Mouse (Mus musculus) left cerebral cortex, adult 8-10 months (tissue): ENCODE data around the gene Lnx2. TPM values are rescaled to one million over a fixed set of nuclear protein-coding genes. Genes with fewer than 3 reads are reported as not detected.

ENCODE experiments used
- DNase-seq, 2 experiments: peaks; one replicate each; pipeline ENCODE4 v3.0.0; 2022; ENCODE audit warnings: low spot score in 2 of 2
- total RNA-seq, 4 experiments: library from RNA; stranded (reverse); gene quantifications; 2 replicates each; pipeline ENCODE4 v1.2.4; 2022

Lnx2 gene
- total RNA-seq, 4 experiments from 2014 or later: 4.8 to 6.4 (median 5.6) TPM

DNA sequence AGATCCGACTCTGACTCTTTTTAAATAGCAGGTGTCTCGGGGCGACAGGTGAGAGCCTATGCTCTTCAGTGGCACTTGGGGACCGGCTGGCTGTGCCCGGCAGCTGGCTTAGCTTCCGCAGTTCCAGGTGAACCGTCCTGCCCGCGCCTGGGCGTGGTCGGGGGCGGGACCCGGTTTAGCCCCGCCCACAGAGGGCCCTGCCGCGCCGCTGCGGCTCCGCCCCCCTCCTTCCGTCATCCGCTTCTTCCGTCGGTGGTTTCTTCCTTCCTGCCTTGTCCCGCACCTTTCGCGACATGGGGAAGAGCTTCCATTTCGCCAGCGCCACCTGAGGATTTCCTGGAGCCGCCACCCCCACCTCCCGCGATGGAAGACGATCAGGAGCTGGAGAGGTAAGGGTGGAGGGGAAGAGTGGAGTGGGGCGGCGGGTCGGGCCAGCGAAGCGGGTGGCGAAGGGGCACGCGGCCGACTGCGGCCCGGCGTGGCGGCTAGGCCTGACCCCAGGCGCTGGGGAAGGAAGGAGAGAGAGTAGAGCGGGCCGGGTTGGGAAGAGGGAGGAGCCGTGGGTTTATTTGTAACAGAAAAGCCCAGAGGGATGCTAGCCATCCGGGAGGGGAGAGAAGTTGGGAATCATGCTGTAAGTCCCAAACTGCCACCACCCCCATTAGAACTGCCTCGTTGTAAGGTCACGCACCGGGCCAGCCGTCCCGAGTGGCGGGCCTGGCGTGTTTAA is 1.1 kb upstream of the Lnx2 start:
- peak; percentile 73 to 87 for DNase-seq

- no peak for DNase-seq
Observed at GRCm38 (mm10) chr5:147076799-147077165, 396 bp upstream of the Lnx2 start, which contains the start of gene Polr1d. TSS of gene Polr1d (plus strand) at chr5:147077050.

DNA sequence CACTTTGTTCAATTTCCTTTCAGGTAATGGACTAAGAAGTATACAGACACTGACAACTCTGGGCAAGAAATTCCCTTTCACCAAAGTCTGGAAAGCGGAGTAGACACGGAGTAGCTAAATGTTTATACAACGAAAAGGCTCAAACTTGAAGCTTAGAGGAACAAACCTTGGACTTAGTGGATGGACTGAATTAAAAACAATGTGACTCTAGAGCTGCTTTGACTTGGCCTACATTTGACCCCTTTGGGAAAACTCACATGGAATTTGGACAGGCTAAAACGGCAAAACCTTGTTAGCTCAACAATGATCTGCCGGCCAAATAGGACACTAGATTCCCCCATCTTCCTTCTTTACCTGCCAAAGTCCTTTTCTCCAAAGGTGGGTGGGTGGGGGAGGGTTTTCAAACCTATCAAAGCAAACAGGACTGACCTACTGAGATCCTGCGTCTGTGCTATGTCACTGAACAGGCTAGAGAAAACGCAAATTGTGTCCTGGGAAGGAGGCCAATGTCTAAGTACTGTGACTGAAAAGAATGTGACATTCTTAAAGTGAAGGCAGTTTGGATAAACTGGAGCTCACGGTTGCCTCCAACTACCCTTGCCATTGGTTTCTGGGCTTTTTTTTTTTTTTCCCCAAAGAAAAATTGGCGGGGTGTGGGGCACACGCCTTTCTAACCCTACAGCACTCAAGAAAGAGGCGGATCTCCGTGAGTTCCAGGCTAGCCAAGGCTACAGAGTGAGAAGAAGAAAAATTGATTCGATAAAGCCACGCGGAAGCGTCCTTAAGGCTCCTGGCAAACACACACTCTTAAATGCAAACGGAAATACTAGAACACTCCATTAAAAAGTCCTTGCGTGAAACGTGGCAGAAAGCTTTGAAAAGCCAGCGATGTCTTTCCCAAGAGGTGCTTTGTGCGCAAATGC is 1.0 kb downstream of the Lnx2 start:
- DNase-seq: no peak

DNA sequence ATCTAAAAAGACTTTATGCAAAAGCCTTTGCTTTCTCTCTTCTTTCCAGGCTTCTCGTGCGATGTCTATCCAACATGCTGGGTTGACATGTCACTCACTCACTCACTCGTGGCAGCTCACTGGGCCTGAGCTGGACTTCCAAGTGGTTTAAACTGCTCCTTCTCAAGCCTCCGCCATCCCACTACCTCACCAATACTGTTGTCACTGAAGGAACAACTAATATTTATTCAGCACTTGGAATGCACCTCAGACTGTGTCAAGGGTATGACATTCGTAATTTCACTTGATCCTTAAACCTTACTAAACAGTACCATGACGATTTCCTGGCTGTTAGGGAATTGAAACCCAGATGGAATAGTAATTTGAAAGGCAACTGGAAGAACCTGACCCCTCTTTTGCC is 2.6 kb downstream of the Lnx2 start:
- no peak for DNase-seq

DNA sequence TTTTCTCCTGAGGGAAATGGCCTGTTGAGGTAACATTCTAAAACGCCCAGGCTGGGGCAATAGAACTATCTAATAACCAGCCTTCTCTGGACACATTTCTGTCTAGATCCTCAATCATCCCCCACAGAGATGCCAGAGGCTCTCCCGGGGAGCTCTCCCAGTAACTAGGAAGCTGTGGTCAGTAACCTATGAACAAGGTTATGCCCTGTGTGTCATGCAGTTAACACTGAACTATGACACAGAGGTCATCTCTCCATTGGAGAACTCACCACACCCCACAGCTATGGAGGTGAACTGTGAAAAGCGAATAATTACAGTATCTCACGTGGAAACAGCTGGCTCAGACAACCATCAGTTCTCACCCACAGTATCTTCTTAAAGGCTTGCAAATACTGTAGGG is 4.5 kb downstream of the Lnx2 start:
- DNase-seq: no peak

DNA sequence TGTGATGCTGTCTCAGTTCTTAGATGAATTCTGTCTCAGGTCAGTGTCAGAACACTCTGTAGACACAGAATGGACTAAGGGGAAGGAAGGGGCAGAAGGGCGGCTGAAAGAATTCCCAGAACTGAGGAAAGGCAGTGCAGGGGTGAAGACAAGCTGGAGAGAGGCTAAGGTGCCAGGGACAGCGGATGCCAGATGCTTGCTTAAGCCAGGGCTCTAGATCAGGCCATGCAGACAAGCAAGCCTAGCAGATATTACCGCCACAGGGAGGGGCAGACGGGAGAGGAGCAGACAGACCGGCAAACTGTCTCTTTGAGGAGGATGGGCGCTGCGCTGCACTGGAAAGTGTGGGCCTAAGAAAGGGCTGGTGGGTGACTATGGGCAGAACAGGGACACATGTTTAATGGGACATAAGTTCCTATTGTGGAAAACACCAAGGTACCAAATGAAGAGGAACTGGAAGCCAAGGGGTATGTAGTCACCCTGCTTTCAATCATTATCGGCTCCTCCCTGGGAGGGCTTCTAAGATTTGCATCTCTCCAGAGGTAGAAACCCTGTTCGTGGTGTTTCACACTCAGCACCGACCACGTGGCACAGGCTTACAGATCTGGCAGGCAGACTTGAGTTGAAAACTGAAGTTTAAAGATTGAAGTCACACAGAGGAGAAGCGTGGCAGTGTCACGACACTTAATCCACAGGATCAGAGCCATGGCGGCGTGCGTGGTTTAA is 5.4 kb downstream of the Lnx2 start:
- no peak for DNase-seq

- DNase-seq: peak in 1 of 2 experiments; percentile 42
Observed at GRCm38 (mm10) chr5:147068876-147069275, 7.5 kb downstream of the Lnx2 start.

DNA sequence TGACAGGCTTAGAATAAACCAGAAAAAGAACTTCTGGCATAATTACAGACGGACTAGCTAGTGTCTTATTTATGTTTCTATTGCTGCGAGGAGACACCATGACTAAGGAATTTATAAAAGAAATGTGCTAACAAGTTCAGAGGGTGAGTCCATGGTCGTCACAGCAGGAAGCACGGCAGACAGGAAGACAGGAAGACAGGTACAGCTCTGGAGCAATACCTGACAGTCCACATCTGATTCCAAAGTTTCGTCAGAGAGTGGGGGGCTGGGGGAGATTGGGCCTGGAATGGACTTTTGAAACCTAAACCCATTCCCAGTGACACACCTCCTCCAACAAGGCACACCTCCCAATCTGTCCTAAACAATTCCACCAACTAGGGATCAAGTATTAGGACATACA is 9.4 kb downstream of the Lnx2 start:
- DNase-seq: no peak

DNA sequence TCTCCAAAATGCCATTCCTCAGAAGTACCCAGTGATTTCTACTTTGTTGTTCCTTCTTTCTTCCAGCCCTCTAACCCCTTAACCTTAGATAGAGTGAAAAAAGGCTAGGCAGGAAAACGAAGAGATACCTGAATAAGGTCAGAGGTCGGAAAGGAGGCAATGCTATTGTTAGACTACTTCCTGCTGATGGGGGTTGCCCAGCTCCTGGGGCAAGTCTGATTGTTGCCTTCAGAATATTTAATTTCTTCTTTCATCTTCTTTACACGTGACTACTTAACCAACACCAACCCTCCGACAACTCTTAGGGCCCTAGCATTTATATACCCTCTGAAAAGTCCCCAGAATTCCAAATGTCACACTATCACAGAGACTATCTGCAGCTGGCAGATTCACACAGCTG is 10.3 kb downstream of the Lnx2 start:
- DNase-seq: no peak

GRCm38 (mm10) chr5:147063215-147063661 is 13.1 kb downstream of the Lnx2 start:
- no peak for DNase-seq

DNA sequence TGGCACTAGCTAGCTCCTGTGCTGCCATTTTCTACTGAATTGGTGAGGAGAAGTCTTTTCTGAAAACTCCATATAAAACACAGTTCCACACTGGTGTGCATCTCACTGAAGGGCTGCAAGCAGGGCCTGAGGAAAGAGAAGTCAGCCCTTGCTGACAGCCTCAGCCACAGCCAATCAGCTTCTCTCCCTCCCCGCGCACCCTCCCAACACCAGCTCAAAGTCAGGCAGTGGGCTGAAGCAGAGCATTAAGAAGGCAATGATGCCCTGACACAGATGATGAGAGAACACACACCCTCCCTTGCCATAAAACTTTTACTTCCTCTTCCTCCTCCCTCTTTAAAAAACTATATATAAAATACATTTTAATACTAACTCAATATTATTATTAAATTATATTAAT is 16.4 kb downstream of the Lnx2 start:
- no peak for DNase-seq

- DNase-seq: no peak
Observed at GRCm38 (mm10) chr5:147059319-147059718, 17.1 kb downstream of the Lnx2 start.

- no peak for DNase-seq
Observed at GRCm38 (mm10) chr5:147058661-147059060, 17.7 kb downstream of the Lnx2 start.

DNA sequence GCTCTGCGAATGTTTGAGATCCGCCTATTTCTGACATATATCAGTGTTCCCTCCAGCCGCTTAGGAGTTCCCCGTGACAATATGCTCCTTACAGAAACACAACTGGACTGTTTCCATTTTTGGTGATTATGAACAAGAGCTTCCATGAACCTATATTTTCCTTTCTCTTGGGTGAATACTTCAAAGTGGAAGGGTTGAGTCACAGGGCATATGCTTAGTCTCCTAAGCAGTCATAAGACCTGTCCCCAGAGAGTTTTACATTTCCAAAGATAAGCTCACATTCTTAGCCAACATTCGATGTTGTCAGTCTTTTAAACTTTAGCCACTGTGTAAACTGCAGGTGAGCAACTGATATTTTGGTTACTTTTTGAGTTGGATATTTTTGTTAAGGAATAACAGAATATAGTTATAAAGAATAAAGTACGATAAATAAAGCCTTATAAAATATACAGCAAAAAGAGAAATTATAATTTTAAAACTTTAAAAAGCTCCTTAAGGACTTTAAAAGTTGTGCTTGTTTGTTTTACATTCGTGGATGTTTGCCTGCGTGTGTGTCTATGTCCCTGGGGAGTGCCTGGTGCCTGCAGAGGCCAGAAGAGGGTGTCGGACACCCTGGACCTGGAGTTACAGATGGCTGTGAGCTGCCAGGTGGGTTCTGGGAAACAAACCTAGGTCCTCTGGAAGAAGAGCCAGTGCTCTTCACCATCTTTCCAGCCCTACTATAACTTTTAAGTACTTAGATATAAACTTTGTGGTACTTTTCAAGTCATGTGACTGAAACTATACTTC is 18.6 kb downstream of the Lnx2 start:
- no peak for DNase-seq

DNA sequence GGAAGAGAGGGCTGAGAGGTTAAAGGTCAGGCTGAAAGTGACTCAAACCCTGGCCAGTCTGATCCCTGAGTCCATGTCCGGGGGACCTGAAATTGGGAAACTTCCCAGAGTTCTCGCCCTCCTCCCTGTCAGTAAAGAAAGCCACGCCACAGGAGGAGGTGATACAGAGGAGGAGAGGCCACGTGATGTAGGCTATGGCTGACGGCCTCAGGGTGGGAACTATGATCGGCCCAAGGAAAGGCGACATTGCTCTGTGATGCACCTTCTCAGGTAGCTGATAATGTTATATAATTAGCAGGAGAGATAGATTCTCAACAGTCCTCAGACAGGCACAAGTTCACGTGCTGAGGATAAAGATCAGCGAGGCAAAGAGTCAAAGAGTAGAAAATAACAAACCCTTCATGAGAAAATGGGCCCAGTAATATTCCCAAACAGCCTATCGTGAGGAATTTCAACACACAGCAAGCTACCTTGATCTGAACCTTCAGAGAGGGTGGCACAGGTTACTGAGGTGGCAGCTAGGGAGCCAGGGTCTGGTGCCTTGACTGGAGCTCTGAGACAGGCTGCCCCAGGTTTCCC is 19.6 kb downstream of the Lnx2 start:
- DNase-seq: no peak

GRCm38 (mm10) chr5:147055572-147056245 is 20.7 kb downstream of the Lnx2 start:
- peak in 1 of 2 experiments; percentile 80 for DNase-seq

DNA sequence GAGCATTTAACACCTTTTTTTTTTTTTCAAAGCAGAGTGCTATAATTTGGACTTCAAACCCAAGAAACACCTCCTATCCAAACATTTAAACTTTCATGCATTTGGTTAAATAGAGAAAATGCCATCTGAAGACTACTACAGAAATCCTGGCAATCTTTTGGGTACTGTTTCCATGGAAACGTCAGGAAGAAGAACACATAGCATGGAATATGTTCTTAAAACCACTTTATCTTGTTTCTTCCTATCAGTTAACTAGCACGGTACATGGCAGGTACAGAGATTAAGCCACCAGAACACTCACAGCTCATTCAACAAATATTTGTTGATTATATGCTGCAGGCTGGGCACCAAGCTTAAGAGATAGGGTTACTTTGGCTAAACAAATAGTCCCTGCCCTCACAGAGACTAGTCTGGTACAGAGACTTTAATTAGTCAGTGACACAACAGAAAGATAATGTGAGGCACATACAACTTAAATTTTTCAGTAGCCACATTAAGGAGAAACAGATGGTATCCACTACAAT is 21.6 kb downstream of the Lnx2 start:
- no peak for DNase-seq

GRCm38 (mm10) chr5:147054328-147054727 is 22.1 kb downstream of the Lnx2 start:
- no peak for DNase-seq

- no peak for DNase-seq
Observed at GRCm38 (mm10) chr5:147053481-147053880, 22.9 kb downstream of the Lnx2 start.

GRCm38 (mm10) chr5:147053071-147053470 is 23.3 kb downstream of the Lnx2 start:
- DNase-seq: no peak
